ENCODE assay signal across 7 mouse cellular contexts in genomic region chr2:84455236-84455799, GRCm38 (mm10). TPM values are rescaled to one million over a fixed set of nuclear protein-coding genes. Genes with fewer than 3 reads are reported as not detected.
DNase-seq lines count a peak whose midpoint lies in the region; ATAC-seq lines count a peak whose summit lies in the region.

No protein-coding gene starts in this region.

- no peak overlapping the region for H3K27ac ChIP-seq in heart, embryonic 14.5 days (replicated peaks in 1 of 2; ENCODE audit: control insufficient read depth in 1 of 2, insufficient read depth in 1 of 2, low read depth in 2 of 2, low read length in 2 of 2)
- no peak overlapping the region for H3K27ac ChIP-seq in liver, embryonic 15.5 days (replicated peaks)
- H3K27ac ChIP-seq in neural tube, embryonic 13.5 days (replicated peaks) = no peak overlapping the region

- 8% methylated on average over 5 of the region's 5 CpGs for WGBS in heart, embryonic 14.5 days
- WGBS in liver, embryonic 15.5 days (ENCODE audit: insufficient replicate concordance) = 8% methylated on average over 5 of the region's 5 CpGs
- WGBS in neural tube, embryonic 13.5 days = 7% methylated on average over 5 of the region's 5 CpGs

- no peaks in the 10 kb centered on the region for H3K27me3 ChIP-seq in heart, embryonic 14.5 days (ENCODE audit: control insufficient read depth, insufficient read depth, low read length)
- no peaks in the 10 kb centered on the region for H3K27me3 ChIP-seq in liver, embryonic 15.5 days
- H3K27me3 ChIP-seq in neural tube, embryonic 13.5 days = no peaks in the 10 kb centered on the region

- H3K9ac ChIP-seq in heart, embryonic 14.5 days (ENCODE audit: low read length) = no peak overlapping the region
- H3K9ac ChIP-seq in liver, embryonic 15.5 days = no peak overlapping the region
- H3K9ac ChIP-seq in neural tube, embryonic 13.5 days = no peak overlapping the region

- H3K4me3 ChIP-seq in heart, embryonic 14.5 days (ENCODE audit: control insufficient read depth in 1 of 2, insufficient read depth in 1 of 2, low read depth in 1 of 2, low read length in 2 of 2) = no peak overlapping the region
- no peak overlapping the region for H3K4me3 ChIP-seq in liver, embryonic 15.5 days (replicated peaks)
- no peak overlapping the region for H3K4me3 ChIP-seq in neural tube, embryonic 13.5 days

- peaks cover 0 to 11% of the 10 kb centered on the region in 2 experiments; a peak in 2 of 4 replicates for H3K4me1 ChIP-seq in heart, embryonic 14.5 days (ENCODE audit: control insufficient read depth in 2 of 2, insufficient read depth in 2 of 2, low read length in 2 of 2)
- H3K4me1 ChIP-seq in liver, embryonic 15.5 days (replicated peaks) = peaks cover 4% of the 10 kb centered on the region
- H3K4me1 ChIP-seq in neural tube, embryonic 13.5 days (replicated peaks) = no peaks in the 10 kb centered on the region

- peak; percentile 92 for DNase-seq in CD4-positive, CD25-positive, alpha-beta regulatory T cell, adult 2 months (ENCODE audit: low read depth, low spot score)
- DNase-seq in NIH3T3 (ENCODE audit: low read depth) = peak; percentile 93
- DNase-seq in embryo, embryonic 11 days = peak; percentile 80
- DNase-seq in kidney, postnatal 14 days = peak; percentile 74

- ATAC-seq in heart, embryonic 14.5 days (ENCODE audit: insufficient number of reproducible peaks, insufficient read depth, low FRiP score, low read depth) = no peak
- ATAC-seq in liver, embryonic 15.5 days (ENCODE audit: insufficient read depth) = 0 out of 2 replicates have a peak, but pooled peaks have one; percentile 44
- peak; percentile 53; the same call in 1 of the 2 replicates for ATAC-seq in neural tube, embryonic 13.5 days (ENCODE audit: low read depth)

- H3K9me3 ChIP-seq in heart, embryonic 14.5 days (ENCODE audit: control insufficient read depth, low read length) = no peaks in the 10 kb centered on the region
- no peaks in the 10 kb centered on the region for H3K9me3 ChIP-seq in liver, embryonic 15.5 days (replicated peaks)
- no peaks in the 10 kb centered on the region for H3K9me3 ChIP-seq in neural tube, embryonic 13.5 days

- H3K36me3 ChIP-seq in heart, embryonic 14.5 days (ENCODE audit: control insufficient read depth, insufficient read depth, low read length) = peaks cover 31% of the 10 kb centered on the region
- no peaks in the 10 kb centered on the region for H3K36me3 ChIP-seq in liver, embryonic 15.5 days (replicated peaks)
- no peaks in the 10 kb centered on the region for H3K36me3 ChIP-seq in neural tube, embryonic 13.5 days

- H3K4me2 ChIP-seq in heart, embryonic 14.5 days (ENCODE audit: low read length) = 0 out of 2 replicates have a peak overlapping the region, but pooled peaks have one; percentile 4
- no peak overlapping the region for H3K4me2 ChIP-seq in liver, embryonic 15.5 days
- H3K4me2 ChIP-seq in neural tube, embryonic 13.5 days = 0 out of 2 replicates have a peak overlapping the region, but pooled peaks have one; percentile 1

RNA-seq across cellular contexts. Expression of gene Tfpi, which starts 21.3 kb away (rescaled TPM):
- polyA plus RNA-seq in heart, embryonic 14.5 days (2014; fragmentation: Nextera tagmentation; extraction: Ambion mirVana) = 87.0 and 90.8 TPM in 2 replicates
- 14.2 and 15.6 TPM in 2 replicates for polyA plus RNA-seq in liver, embryonic 15.5 days (2015; fragmentation: Nextera tagmentation; extraction: Ambion mirVana)
- 26.3 and 28.7 TPM in 2 replicates for polyA plus RNA-seq in neural tube, embryonic 13.5 days (2015; fragmentation: Nextera tagmentation; extraction: Ambion mirVana)

RNA-seq across cellular contexts. Expression of gene Calcrl, which starts 30.1 kb away (rescaled TPM):
- 44.6 and 55.3 TPM in 2 replicates for polyA plus RNA-seq in heart, embryonic 14.5 days (2014; fragmentation: Nextera tagmentation; extraction: Ambion mirVana)
- 10.0 and 11.5 TPM in 2 replicates for polyA plus RNA-seq in liver, embryonic 15.5 days (2015; fragmentation: Nextera tagmentation; extraction: Ambion mirVana)
- 16.8 and 20.8 TPM in 2 replicates for polyA plus RNA-seq in neural tube, embryonic 13.5 days (2015; fragmentation: Nextera tagmentation; extraction: Ambion mirVana)
